Mouse (Mus musculus): ENCODE results near the gene Ppp6c.
A peak's percentile ranks its signal among the peaks of the same experiment; 100 is the strongest.
"Not testable (repeated sequence)": the region's sequence is repeated elsewhere in the genome, so short reads cannot be mapped to it uniquely, and the experiment has no call there.

The Ppp6c gene

DNA sequence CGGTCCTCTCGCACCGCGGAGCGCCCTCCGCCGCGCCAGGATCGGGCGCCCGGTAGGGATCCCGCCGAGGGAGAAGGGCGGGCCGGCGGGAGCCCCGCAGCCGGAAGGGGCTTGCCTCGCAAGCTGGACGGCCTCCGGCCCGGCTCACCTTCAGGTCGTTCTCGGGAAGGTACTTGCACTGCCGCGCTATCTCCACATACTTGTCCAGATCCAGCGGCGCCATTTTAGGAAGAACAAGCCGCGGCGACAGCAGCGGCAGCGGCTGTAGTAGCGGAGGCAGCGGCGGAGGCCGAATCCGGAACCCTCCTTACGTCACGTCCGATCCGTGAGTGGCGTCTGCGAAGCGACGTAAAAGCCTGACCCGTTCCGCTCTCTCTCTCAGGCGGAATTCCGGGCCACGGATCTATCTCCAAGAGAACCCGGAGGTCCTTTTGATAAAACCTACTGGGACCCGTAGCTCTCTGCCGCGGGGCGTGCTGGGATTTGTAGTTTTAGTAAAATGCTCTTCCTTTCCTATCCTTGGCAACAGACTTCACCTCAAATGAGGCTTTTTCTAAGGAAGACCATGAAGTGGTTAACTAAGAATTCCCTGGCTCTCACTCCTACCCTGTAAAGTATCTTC is at the start of gene Ppp6c:
TSS of gene Ppp6c (minus strand) at position 433 of the 622 bp plus-strand sequence.
- peak; percentile 70 to 80 for DNase-seq (ENCODE audit: low read depth in 1 of 2, low spot score in 2 of 2)

DNA sequence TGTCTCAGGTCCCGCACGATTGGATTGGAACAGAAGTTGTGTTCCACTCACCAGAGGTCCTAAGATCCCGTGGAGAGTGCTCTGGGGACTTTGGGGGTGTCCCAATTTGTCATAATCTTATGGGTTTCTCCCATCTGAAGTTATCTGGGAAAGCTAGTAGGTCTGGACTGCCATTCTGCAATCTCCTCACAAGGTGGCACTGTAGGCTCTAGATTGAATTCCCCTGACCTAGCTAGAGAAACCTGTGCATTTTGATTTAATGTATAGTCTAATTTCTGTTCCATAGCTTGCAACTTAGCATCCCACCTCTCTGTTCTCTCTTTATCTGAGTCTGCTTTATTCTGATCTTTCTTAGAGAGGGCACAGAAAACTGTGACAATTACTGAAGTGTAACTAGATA is 42.1 kb upstream of the Ppp6c start:
- DNase-seq (ENCODE audit: low read depth in 1 of 2, low spot score in 2 of 2): no peak

DNA sequence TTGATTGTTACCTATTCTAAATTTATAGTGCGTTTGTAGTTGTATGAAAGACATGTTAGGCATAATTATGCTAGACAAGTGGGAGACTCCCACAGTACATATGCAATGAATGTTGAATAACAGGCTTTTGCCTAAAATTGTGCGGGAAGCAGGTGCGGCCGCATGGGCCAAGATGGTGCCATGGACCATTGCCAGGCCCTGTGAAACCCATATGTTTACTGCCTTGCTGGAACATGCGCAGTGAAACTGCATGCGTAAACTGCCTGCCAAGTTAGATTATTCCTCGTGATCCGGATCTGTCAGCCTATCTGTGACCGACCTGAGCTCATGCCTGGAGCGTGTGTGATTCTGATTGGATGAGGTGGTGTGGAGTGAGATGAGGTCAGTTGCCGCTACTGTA is 26.0 kb upstream of the Ppp6c start:
- DNase-seq (ENCODE audit: low read depth in 1 of 2, low spot score in 2 of 2): not testable (repeated sequence)

DNA sequence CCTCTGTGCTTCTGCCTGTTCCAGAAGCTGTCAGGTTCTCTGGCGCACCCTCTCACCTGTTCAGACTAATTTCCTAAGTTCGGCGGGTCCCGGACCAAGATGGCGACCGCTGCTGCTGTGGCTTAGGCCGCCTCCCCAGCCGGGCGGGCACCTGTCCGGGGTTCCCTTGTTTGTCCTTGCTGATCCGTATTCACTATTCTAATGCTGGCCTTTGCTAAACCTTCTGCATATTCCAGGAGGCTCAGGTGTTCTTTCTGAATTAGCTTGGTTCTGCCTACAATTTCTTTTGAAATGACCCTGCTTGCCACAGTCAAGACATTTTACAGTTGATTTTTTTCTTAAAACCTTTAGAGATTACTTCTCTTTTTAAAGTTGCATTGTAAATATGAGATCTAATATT is 20.6 kb upstream of the Ppp6c start:
- not testable (repeated sequence) for DNase-seq (ENCODE audit: low read depth in 1 of 2, low spot score in 2 of 2)

DNA sequence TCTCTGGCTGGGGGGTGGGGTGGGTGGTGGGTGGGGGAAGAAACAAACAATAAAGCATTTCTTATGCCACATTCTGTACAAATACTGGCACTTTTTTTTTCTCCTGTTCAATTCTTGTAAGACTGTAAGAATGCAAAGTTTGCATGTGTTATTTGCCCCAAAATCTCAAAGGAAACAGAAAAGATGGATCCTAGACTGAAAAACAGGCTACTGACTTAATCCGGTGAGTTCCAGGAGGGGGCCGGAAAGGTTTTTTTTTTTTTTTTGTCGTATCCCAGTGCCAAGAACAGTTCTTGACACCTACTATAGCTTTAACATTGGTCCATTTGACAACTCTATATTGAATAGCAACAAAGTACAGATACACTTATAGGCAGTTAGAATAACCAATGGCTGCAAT is 480 bp upstream of the Ppp6c start:
- no peak for DNase-seq (ENCODE audit: low read depth in 1 of 2, low spot score in 2 of 2)

DNA sequence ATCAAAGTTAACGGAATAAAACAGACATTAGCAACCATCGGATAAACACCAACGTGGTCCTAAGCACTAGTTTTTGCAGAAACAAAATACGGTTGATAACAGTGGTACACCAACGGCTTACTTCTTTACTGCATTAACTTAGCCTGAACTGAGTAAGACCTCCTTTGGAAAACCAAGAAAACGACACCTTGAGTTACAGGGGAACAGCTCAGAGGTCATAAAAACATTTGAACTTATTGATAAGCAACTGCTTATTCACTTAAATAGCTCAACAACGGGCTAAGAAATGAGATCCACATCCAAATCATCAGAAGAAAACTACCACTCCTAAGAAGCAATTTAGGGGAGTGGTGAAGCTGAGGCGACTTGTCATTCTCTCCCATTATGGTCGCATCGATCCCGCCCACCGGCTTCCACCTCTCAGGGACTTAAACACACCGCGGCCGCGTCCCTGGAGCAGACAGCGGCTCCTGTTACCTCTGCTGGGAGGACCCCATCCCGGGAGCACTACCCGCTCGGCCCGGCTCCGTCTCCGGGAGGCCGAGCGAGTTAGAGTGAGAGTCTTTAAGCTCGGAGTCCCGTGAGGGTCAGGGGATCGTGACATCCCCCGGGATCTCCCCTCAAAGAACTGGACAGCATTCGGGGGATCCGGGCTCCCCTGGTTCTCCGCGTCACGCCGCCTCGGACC is 776 bp downstream of the Ppp6c start:
- DNase-seq (ENCODE audit: low read depth in 1 of 2, low spot score in 2 of 2): peak; percentile 5 to 27

DNA sequence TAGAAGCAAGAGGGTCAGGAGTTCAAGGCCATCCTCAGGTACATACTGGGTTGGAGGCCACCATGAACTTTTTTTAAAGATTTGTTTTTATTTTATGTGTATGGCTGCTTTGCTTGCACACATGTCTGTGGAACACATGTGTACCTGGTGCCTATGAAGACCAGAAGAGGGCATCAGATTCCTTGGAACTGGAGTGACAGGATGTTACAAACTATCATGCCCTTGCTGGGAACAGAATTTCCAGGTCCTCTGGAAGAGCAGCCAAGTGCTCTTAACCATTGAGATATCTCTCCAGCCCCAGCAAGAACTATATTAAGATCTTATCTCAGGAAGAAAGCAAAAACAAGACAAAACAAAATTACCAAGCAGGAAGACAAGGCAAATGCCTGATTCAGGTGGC is 1.6 kb downstream of the Ppp6c start:
- DNase-seq (ENCODE audit: low read depth in 1 of 2, low spot score in 2 of 2): no peak

DNA sequence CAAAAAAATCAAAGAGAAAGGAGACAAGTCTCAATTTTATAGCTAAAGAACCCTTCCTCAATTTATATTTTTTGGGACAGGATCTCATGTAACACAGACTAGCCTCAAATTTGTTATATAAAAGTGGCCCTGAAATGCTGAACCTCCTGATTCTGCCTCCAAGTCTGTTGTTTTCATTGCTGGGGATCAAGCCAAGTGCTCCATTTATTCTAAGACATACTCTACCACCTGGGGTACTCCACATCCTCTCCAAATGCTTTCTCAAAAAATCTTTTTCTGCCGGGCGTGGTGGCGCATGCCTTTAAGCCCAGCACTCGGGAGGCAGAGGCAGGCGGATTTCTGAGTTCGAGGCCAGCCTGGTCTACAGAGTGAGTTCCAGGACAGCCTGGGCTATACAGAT is 6.2 kb downstream of the Ppp6c start:
- DNase-seq (ENCODE audit: low read depth in 1 of 2, low spot score in 2 of 2): no peak

DNA sequence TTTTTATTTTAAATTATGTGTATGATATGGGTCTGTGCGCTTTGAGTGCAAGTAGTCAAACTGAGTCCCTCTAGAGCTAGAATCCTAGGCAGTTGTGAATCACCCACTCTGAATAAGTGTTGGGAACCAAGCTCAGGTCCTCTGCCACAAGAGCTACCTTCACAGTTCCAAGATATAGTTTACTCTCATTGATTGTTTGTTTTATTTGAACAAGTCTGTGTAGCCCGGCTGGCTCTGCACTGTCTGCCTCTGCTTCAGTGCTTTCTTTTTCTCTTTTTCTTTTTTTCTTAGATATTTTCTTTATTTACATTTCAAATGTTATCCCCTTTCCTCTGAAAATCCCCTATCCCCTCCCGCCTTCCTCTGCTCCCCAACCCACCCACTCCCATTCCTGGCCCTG is 7.2 kb downstream of the Ppp6c start:
- no peak for DNase-seq (ENCODE audit: low read depth in 1 of 2, low spot score in 2 of 2)

DNA sequence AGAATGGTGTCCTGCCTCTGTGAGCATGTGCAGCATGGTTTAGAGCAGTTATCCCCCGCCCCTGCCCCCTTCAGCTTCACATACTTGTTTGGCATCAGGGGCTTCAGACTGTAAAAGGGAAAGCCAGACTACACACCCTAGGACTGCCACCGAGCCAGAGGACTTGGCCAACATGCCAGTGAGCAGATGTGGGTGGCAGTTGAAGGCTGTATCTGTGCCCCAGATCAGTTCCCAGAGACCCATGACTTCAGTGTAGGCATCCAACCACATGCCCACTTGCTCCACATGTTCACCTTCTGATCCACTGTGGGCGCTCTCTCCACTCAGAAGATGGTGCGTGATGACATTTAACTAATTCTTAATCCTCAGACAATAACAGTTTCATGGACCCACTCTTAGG is 9.1 kb downstream of the Ppp6c start:
- no peak for DNase-seq (ENCODE audit: low read depth in 1 of 2, low spot score in 2 of 2)

DNA sequence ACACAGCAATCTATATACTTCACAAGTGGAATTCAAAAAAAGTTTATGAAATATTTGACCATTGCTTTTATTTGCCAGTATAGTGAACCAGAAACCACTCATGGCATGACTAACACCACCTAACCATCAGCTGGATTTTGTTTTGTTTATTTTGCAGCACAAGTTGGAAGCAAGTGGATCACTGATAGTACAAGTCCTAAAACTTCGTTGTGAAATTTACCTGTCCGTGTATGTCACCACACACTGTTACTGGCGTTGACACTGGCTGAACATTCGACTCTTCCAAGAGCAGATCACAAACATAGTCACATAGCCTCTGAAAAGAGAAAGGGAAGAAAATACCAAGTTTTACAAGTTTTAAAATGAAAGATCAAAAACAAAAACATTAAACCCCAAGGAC is 15.5 kb downstream of the Ppp6c start:
- DNase-seq (ENCODE audit: low read depth in 1 of 2, low spot score in 2 of 2): no peak

DNA sequence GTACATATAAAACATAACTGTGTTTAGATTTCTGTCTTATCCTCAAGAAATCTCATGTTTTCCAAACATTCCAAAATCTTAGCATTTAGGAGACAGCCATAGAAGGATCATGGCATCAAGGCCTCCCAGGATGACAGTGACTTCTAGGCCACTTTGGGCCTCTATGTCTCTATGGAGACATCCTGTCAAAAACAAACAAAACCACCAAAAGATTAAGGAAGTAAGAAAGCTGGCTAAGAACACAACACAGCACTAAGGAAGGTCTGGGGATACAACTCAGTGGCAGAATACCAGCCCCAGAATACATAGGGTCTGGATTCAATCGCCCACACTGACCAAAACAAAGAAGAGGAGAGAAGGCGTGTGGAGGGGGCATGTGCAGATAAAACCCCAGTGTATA is 22.9 kb downstream of the Ppp6c start:
- DNase-seq (ENCODE audit: low read depth in 1 of 2, low spot score in 2 of 2): no peak

DNA sequence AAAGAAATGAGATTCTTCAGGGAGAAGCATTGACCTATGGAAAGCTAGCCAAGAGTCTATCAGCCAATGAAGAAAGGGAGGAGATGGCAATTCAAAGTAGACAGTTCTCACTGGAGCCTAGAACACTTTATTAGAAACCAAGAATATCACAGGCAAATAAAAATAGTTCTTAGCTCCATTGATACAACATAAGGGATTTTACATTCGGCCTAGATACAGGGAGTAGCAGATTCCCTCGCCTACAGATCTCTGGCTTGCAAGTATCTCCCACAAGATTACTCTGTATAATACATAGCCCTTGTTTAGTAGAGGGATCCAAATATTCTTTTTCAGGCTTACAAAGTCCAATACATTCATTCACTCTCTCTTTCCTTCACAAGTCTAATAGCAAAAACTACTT is 31.4 kb downstream of the Ppp6c start:
- no peak for DNase-seq (ENCODE audit: low read depth in 1 of 2, low spot score in 2 of 2)

DNA sequence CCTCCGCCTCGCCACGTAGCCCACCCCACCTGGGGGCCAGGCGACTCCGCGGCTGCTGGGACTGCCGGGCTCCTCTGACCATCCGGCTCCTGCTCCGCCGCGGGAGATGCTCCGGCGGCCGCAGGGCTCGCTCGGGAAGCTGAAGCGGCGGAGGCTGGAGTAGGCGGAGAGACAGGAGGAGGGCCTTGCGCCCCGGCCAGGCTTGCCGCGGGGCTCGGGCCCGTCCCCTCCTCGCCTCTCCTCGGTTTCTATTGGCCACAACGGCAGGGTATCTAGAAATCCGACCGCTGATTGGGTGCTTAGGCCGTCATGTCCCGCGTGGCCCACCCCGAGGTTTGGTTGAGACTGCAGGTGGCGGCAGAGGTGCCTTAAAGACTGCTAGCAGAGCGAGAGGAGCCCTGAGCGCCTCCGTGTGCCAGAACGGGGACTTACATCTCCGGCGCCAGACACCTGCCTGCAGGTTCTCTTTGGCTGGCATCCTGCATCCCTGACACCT is 35.6 kb downstream of the Ppp6c start, which contains the start of gene Scai:
TSS of gene Scai (minus strand) at position 174 of the 496 bp plus-strand sequence.
- peak; percentile 93 to 94 for DNase-seq (ENCODE audit: low read depth in 1 of 2, low spot score in 2 of 2)

DNA sequence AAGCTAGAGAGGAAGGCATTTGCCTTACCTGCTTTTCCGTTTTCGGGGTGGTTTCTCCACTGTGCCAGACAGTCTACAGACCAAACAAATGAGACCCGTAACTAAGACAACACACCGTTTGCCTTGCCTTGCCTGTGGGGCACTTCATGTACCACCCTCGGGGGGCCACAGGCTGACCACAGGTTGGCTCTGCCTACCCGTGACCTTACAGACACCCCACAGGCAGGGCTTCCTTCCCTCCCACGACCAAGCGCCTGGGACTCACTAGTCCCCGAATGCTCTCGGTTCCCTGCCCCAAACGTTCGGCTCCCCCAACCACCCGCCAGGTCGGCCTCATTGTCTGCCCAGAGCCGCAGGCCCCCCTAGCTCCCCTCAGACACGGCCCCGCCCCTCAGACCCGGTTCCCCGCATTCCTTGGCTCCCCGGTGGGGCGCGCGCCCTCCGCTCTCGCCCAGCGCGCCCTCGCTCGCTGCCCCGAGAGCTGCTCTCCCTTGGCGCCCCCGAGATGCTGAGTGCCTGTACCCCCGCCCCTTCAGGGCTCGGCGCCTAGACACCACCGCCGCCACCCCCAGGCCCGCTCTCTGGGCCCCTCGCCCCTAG is 36.2 kb downstream of the Ppp6c start:
- peak in 1 of 2 experiments; percentile 3 for DNase-seq (ENCODE audit: low read depth in 1 of 2, low spot score in 2 of 2)

DNA sequence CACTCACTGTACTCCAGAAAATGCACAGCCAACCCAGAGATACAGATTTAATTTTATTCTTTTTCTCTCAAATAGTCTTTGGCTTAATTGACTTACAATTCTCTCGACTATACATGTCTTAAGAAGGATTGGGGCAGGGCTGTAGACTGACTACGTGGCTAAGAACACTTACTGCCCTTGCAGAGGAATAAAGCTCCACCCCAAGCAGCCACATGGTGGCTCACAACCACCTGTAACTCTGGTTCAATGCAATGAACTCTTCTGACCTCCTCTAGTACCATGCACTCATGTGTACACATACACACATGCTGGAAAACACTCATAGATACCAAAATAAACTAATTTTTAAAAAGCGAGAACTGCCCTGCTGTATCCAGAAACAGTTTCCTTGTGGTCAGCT is 40.3 kb downstream of the Ppp6c start:
- no peak for DNase-seq (ENCODE audit: low read depth in 1 of 2, low spot score in 2 of 2)

DNA sequence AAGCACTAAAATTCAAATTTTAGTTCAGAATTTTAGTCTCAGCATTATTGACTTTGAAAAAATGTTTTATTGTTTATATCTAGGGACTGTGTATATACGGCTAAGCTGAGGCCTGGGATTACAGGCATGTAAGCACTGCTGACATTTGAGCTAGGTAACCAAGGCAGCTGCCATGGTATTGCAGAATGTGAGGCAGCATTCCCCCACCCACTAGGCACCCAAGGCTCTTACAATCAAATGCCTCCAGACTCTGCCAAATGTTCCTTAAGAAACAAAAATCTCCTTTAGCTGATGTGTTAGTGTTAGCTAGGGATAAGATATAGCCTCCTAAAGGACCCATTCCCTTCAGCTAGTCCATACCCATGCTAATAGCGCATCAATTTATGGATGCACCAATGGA is 42.7 kb downstream of the Ppp6c start:
- no peak for DNase-seq (ENCODE audit: low read depth in 1 of 2, low spot score in 2 of 2)

DNA sequence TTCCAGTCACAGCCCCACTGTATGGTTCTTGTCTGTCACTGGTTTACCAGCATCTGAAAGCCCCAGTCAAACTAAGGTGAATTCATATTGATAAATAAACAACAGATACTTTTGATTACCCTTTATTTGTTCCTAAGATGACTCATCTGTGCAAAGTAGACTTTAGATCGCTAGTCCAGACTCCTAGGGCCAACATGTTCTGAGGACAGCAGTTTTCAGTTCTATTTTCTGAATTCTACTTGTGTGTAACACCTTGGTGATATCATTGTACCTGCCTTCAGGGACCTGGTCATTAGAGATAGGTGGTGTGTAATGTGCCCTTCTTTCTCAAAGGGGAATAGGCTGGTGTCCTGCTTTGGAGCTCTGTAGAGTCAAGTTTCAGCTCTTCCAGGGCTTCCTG is 65.3 kb downstream of the Ppp6c start:
- DNase-seq (ENCODE audit: low read depth in 1 of 2, low spot score in 2 of 2): no peak

DNA sequence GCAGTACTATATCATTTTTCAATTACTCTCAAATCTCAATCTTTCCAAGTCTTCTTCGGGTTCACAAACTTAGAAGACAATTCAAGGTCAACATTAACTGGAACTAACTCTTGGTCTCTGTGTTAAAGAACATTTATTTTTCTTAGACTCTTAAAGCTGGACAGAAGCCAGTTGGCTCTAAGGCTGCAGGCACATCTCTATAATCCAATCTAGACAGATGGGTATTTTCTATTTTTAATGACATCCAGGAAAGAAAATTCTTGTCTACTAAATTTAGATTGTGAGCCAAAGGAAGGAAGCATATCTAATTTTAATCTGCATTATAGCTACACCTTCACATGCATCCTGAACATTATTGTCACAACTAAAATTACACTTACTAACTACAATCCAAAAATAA is 68.3 kb downstream of the Ppp6c start:
- DNase-seq (ENCODE audit: low read depth in 1 of 2, low spot score in 2 of 2): no peak

DNA sequence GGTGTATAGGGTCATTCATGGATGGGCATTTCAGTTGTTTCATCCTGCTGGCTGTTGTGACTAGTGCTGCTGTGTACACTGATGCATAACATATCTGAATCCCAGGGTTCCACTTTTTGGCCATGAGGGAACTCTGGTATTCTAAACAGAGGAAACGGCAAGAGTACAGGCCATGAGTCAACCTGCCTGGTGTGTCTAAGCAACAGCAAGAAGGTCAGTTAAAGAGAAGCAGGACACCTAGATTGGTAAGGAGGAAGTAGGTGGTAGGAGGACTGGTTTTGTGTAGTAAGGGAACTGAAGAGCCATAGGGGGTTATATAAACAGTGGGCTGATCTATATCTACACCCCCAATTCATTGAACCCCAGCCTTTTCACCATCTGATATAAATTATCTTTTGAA is 69.4 kb downstream of the Ppp6c start:
- no peak for DNase-seq (ENCODE audit: low read depth in 1 of 2, low spot score in 2 of 2)

DNA sequence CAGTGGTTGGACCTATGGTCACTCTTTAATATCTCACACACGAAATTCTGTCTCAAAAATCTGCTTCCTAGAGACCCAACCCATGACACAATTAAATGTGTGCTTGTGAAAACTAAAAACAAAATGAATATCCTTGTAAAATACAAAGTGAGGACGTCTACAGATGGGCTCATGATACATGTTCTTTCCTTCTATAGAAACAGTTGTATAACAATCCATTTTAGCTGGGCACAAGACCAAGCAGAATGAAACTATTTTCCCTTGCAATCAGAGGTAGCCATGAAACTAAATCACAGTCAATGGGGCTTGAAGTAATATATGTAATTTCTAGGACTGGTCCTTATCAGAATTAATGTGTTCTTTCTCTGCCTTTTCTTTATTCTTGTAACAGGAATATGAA is 75.3 kb downstream of the Ppp6c start:
- no peak for DNase-seq (ENCODE audit: low read depth in 1 of 2, low spot score in 2 of 2)

DNA sequence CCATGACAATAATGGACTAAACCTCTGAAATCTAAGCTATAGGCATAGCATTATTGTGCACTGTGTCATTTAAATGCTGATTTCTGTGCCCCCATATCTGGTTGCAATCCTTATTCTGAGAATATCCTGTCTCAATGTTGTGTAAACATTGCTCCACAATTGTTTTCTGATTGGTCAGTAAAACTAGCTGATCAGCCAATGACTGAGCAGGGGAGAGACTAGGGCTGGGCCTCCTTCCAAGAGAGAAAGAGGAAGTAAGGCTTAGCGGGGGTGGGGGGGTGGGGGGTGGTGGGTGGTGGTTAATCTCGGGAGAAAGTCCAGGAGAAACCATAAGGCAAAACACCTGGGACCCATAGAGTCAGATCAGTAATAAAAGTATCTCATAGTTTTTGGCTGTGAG is 78.2 kb downstream of the Ppp6c start:
- DNase-seq (ENCODE audit: low read depth in 1 of 2, low spot score in 2 of 2): no peak

Measured in monocyte, adult 2 months (primary cell).